Mouse (Mus musculus) heart, postnatal 36 days (tissue): ENCODE results near the gene Dnajb8. TPM values are rescaled to one million over a fixed set of nuclear protein-coding genes. Genes with fewer than 3 reads are reported as not detected.

Experiments used
- DNase-seq, 2 experiments: peaks; one replicate each; pipeline ENCODE4 v3.0.0; 2021 to 2022
- intact Hi-C: fragments of 180-260 bp; cut with DNase I; formaldehyde crosslinking; loops from one replicate; pipeline ENCODE4 v1.15.1; 2025
- total RNA-seq, 2 experiments: library from RNA; stranded (reverse); gene quantifications; 2 replicates each; pipeline ENCODE4 v1.2.3; 2021

The Dnajb8 gene
- total RNA-seq, 2 experiments from 2014 or later = not detected

DNA sequence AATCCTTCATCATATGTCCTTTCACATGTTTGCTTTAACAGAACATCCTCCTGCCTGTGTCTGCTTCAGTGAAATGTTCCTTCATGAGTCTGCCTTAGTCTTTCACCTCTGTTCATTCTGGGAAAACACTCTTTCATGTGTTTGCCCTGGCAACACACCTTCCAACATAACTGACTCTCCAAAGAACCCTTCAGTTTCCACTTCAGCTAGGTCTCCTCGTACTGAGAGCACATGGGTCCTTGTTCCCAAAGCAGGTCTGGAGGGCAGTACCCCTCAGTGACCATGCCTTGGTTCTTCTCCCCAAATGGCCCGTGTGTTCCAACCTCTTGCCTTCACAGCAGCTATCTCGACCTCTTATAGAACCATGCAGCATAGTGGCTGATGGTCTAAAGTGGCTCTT, 45.0 kb downstream of the Dnajb8 start:
- intact Hi-C loops = no loop called here
- no peak for DNase-seq

GRCm38 (mm10) chr6:88267970-88268369, 45.9 kb downstream of the Dnajb8 start:
- no peak for DNase-seq
- intact Hi-C loops = no loop called here

DNA sequence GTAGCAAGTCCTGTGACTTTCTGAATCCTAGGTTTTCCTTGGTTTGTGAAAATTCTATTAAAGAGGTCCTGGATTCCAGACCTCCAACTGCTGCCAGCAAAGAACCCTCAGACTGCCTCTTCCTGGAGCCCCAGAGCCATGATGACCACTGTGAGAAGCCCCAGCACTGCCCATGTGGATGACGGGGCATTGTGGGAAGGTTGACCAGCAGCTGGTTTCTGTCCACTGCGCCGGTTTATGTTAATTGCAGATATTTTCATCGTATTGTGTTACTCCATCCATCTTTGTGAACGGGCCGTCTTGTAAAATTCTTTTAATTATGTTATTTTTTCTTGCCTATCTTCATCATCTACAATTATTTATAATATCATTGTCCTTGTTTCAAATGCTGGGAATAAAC, 52.6 kb downstream of the Dnajb8 start:
- no peak for DNase-seq

DNA sequence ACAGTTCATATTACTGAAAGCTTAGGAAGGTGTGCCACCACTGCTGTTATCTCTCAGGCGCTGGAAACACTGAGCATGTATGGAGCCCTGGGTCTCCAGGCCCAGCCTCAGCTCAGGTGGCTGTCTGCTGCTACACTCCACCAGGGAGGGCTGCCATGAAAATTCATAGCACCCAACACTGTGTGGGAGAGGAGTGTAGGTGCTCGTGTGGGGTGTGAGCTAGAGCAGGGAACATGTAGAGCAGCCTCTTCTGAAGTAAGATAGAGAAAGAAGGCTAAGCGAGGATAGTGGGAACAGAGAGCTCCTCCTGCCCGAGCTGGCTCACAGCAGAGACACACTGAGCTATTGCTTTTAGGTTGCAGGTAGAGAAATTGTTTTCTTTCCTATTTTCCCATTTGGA, 54.2 kb downstream of the Dnajb8 start:
- intact Hi-C loops = no loop called here
- no peak for DNase-seq

More for the DNA sequence above, 52.6 kb downstream of the Dnajb8 start:
- intact Hi-C loops = no loop called here

DNA sequence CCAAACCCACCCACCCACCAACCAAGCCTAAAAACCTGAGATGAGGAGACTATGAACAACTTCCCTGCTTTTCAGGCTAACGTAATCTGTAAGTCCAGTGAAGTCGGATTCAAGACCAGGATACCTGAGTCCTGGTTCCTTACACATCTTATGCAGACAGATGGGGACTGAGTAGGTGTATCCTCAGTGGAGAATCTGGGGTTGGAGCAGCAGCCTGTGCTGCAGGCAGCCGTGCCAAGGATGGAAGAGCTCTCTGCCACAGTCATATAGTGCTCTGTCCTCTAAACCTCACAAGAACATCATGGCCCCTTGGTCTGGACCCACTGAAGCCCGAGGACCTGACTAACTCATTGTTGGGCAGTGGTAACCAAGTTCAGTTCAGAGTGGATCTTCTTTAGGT, 55.2 kb downstream of the Dnajb8 start:
- no peak for DNase-seq
- intact Hi-C loops = no loop called here

DNA sequence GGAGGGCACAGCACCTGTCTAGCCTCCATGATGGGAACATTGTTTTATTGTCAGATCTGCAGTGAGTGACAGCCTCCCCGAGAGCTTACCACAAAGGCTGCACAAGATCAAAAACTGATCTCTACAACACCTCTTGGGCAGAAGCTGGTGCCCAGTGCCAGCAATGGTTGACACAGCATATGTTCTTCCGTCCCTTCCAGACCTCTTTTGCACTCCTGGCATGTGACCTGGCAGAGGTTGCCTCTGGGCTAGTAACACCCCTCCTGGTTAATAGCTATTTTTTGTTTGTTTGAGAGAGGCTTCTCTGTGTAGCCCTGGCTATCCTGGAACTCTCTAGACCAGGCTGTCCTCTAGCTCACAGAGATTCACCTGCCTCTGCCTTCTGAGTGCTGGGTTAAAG, 56.1 kb downstream of the Dnajb8 start:
- intact Hi-C loops = no loop called here
- DNase-seq = no peak

- intact Hi-C loops = no loop called here
- DNase-seq = peak; percentile 40 to 56
These were observed 68.2 kb downstream of the Dnajb8 start for GRCm38 (mm10) chr6:88290129-88290766.

DNA sequence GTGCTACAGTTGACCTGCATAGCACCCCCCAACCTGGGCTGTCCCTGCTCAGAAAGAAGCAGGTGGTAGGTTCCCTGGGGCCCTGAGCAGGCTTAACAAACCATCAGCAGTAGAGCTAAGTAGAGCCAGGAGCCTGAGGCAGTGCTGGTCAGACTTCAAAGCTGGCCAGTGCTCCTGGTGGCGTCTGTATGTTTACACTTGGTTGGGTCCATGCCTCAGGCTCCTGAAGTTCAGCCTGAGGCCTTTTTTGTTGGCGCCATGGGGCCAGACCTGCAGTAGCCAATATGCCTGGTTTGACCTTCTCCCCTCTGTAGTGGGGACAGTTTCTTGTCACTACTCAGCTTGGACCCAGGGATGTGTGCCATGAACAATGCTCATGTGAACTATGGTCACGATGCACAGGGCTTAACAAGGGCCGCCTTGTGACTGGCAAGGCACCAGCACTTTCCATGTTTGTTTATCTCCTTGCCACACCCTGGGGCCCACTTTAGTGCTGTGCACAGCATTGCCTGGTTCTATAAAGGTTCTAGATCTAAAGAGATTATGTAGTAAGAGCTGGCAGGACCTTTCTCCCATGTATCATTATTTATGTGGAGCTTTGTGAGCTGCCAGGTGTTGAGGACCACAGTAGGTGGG, 70.3 kb downstream of the Dnajb8 start:
- intact Hi-C loops = no loop called here
- no peak for DNase-seq

- intact Hi-C loops = no loop called here
- DNase-seq = no peak
These were observed 77.4 kb downstream of the Dnajb8 start for GRCm38 (mm10) chr6:88299491-88299890.

GRCm38 (mm10) chr6:88301234-88301633, 79.2 kb downstream of the Dnajb8 start:
- intact Hi-C loops = no loop called here
- no peak for DNase-seq

Other genes starting within 250 kb of the Dnajb8 start
- gene H1fx, start 240.6 kb upstream of the Dnajb8 start, total RNA-seq = 1 to 10 TPM; 1.9 to 2.7 TPM
- 100 to 1,000 TPM; 253 to 304 TPM for gene Rab7, start 177.0 kb upstream of the Dnajb8 start, total RNA-seq
- gene Rpn1, start 137.8 kb upstream of the Dnajb8 start, total RNA-seq = 100 to 1,000 TPM in 1 of 2 experiments, 10 to 100 TPM in 1; 95.1 to 102 TPM
- gene Gata2, start 28.4 kb upstream of the Dnajb8 start, total RNA-seq = 10 to 100 TPM; 17.3 to 20.1 TPM
- 1 to 10 TPM; 6.6 to 8.7 TPM for gene Eefsec, start 224.3 kb downstream of the Dnajb8 start, total RNA-seq
- 10 to 100 TPM; 15.8 to 18.1 TPM for gene Ruvbl1, start 243.1 kb downstream of the Dnajb8 start, total RNA-seq